Mouse (Mus musculus) cerebellum, postnatal 14 days (tissue): Measurements from ENCODE around the gene Tmprss4.
A peak's percentile ranks its signal among the peaks of the same experiment; 100 is the strongest.

Source experiments
- DNase-seq, 2 experiments: peaks; one replicate each; pipeline ENCODE4 v3.0.0; 2021; ENCODE audit warnings: mixed read lengths in 2 of 2

The Tmprss4 gene

DNA sequence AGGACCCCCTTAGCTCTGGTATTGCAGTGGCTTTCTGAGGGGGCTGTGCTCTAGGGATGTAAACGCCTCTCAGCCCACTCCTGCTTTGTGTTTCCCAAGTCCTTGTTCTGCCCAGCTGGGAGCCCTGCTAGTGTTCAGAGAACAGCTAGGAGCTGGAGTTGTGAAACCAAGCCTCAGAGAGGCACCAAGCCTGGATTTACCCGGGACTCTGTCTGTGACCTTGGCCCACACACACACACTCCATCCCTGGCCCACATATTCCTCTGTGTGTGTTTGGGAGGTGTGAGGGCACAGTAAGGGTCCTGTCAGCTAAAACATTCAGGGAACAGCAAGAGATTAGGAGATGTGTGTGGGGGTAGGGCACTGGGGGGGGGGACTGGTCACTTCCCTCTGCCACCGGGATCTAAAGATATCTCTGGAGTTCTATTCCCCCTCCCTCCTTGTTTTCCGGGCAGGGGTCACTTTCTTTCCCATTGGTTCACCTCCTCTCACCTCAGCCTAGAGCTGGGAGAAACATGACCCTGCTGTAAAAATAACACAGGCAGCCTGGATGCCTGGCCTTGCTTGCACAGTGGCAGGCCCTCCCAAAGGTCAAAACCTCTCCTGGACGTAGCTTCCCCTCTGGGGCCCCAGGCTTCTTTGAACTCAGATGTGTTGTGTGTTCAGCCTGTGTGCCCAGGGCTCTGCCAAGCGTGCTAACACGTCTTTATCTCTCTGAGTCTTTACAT, 67.3 kb downstream of the Tmprss4 start:
- no peak for DNase-seq

DNA sequence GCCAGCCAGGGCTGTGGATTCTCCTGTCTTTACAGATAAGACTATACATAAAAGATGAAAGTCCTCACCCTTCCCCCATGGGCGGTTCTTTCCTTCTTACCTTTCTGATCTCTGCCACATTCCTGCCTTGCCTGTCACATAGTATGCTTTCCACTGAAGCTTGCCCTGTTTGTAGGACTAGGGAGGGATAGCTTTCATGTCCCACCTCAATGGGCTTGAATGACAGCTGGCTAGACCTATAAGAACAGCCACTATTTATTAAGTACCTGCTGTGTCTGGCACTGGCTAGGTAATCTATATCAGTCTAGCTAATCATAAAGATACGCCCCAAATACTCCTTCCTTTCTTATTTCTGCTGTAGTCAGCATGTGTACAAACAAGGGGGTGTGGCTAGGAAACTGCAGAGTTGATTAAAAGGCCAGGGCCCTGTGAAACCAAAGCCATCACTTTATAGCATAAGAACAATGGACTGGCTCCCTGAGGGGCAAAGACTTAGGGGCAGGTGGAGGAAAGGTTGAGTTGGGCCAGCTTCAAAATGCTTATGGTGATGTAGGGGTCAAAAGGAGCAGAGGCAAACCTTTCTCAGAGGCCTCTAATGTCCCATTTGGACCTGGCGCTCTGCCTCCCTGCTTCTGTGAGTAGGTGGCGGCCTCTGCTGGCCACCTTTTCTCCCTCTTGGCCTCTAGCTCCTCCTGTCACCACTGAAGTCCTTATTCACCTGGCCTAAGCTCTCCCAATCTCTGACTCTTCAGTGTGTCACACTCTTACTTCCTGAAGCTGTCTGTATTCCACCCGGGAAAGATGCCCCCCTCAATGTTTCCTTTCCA, 70.2 kb downstream of the Tmprss4 start:
- DNase-seq, result peak; percentile 86 to 92

DNA sequence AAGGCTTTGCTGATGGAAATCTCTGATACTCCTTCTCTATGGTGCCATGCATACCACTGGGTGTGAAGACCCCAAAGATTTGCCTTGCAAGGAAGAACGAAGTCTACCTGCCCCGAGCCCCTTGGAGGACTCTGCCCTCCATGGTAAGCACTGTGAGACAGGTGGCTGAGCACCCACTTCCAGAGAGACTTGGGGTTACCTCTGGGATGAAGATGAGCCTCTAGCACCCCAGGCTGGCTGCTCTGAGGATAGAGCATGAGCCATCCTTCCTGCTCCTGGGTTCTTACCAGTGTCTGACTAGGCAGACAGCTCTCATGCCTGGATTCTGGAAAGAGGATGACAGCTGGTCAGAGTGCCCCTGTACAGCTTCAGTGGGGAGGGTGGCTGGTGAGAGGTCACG, 73.8 kb downstream of the Tmprss4 start:
- DNase-seq, result no peak

DNA sequence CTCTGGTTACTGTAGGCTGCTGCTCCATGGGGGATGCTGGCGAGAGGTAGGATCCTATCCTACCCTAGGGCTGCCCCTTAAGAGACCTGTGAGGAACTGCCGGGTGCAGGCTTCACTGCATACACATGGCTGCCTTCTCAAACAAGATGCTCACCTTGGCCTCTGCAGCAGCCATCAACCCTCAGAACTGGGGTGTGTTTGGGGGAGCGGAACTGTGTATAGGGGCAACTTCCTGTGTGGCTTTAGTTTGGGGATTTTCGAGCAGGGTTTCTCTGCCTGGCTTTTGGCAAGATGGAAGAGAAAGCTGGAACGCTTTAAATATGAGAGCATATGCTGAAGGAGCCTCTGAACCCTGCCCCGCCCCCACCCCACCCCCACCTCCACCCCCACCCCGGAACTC, 77.0 kb downstream of the Tmprss4 start:
- no peak for DNase-seq

DNA sequence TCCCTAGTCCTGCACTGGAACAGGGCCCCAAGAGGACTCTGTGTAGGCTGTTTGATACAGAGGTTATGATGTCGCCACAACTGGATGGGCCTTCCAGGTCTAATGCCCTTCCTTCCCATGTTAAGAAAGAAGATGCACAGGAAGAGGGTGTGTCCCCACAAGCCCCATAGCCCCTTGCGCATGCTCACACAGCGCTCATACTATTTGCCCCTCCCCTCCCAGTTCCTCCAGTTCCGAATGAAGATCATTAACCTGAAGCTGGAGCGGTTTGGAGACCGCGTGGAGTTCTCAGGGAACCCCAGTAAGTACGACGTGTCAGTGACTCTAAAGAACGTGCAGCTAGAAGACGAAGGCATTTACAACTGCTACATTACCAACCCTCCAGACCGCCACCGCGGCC, 78.7 kb downstream of the Tmprss4 start:
- no peak for DNase-seq
